Mouse (Mus musculus) lung, postnatal 0 days (tissue): ENCODE results near the gene Osbp2.

Source experiments
- CTCF ChIP-seq: IDR thresholded peaks from 2 replicates; pipeline ENCODE4 v1.5.1; 2016; ENCODE audit warnings: antibody characterized with exemption, mild to moderate bottlenecking
- EP300 ChIP-seq: IDR thresholded peaks from 2 replicates; pipeline ENCODE4 v1.6.1; 2016; ENCODE audit warnings: antibody characterized with exemption, mild to moderate bottlenecking, control low read depth

DNA sequence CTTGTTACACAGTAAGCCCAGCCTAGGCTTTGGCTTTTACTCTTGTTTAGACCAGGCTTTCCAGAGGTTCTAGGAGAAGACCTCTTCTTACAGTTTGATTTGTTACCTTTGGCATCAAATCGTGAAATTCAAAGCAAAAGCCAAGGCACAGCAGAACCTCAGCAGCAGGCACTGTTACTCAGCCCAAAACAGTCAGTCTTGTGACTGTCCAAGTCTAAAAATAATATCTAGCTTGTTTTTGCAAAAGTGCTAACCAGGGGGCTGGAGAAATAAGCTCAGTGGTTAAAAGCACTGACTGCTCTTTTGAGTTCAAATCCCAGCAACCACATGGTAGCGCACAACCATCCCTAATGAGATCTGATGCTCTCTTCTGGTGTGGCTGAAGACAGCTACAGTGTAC is 176.8 kb downstream of the Osbp2 start:
- no peak for TF ChIP-seq CTCF
- no peak for TF ChIP-seq EP300
